In genomic region chr12:119157686-119158085, GRCm38 (mm10) we compare ENCODE assay signal across 16 mouse cellular contexts.
"Had no signal": no experiment of that assay in that cellular context is flagged by ENCODE, and none has a peak within 500 bp of the region (broad histone marks: within the 10 kb centered on the region; RNA-seq: fewer than 3 reads in every experiment).

No protein-coding gene starts in this region.

- H3K4me1 ChIP-seq: limb, embryonic 15.5 days; liver, embryonic 13.5 days; neural tube, embryonic 15.5 days had no signal

- DNase-seq: kidney, adult 11 months; kidney, adult 9 months; kidney, postnatal 36 days; liver, embryonic 13.5 days; lung, adult 2 months; lung, postnatal 10 days; right cerebral cortex, adult 18-20 months; right cerebral cortex, postnatal 25 days; thymus, postnatal 36 days had no signal

- H3K9ac ChIP-seq: limb, embryonic 15.5 days; liver, embryonic 13.5 days; midbrain, embryonic 12.5 days; neural tube, embryonic 15.5 days had no signal

- H3K4me3 ChIP-seq: left cerebral cortex, adult 2 months; limb, embryonic 15.5 days; liver, embryonic 13.5 days; midbrain, embryonic 12.5 days; myocyte; neural tube, embryonic 15.5 days had no signal

- H3K9me3 ChIP-seq: limb, embryonic 15.5 days; liver, embryonic 13.5 days; megakaryocyte, embryonic 14.5 days; midbrain, embryonic 12.5 days; neural tube, embryonic 15.5 days had no signal

- H3K27me3 ChIP-seq: limb, embryonic 15.5 days; liver, embryonic 13.5 days; megakaryocyte, embryonic 14.5 days; midbrain, embryonic 12.5 days; neural tube, embryonic 15.5 days had no signal

- H3K27ac ChIP-seq: kidney, postnatal 0 days; left cerebral cortex, adult 2 months; limb, embryonic 15.5 days; liver, embryonic 13.5 days; midbrain, embryonic 12.5 days; neural tube, embryonic 15.5 days had no signal

- H3K36me3 ChIP-seq: liver, embryonic 13.5 days; neural tube, embryonic 15.5 days had no signal
